Mouse (Mus musculus): ENCODE data around the gene Ywhaq. TPM values are rescaled to one million over a fixed set of nuclear protein-coding genes. Genes with fewer than 3 reads are reported as not detected.
A peak's percentile ranks its signal among the peaks of the same experiment; 100 is the strongest.
"Not testable (repeated sequence)": the region's sequence is repeated elsewhere in the genome, so short reads cannot be mapped to it uniquely, and the experiment has no call there.

Ywhaq gene
- total RNA-seq, 2 experiments from 2014 or later: 146 to 156 TPM

GRCm38 (mm10) chr12:21416506-21416905, 931 bp downstream of the Ywhaq start:
- peak in 1 of 2 experiments; percentile 18 for DNase-seq (ENCODE audit: low spot score in 2 of 2)

DNA sequence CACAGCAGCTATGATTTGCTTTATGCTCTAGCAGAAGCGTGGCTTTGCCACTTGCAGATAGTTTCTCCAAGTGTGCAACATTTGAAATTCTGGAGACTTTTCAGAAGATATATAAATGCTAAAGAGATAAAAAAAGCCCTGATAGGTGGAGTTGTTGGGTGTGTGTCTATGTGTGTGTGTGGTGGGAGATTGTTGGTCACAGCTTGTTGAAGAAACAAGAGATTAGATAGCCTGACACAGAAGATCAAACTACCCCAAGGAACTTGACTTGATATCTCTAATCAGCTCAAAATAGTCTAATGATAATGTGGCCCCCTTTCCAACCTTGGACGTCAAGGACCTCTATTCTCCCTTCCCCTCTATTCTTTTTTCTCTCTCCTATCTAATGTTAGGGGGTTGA, 6.8 kb downstream of the Ywhaq start:
- no peak for DNase-seq (ENCODE audit: low spot score in 2 of 2)

- no peak for DNase-seq (ENCODE audit: low spot score in 2 of 2)
Observed at GRCm38 (mm10) chr12:21409651-21410050, 7.8 kb downstream of the Ywhaq start.

DNA sequence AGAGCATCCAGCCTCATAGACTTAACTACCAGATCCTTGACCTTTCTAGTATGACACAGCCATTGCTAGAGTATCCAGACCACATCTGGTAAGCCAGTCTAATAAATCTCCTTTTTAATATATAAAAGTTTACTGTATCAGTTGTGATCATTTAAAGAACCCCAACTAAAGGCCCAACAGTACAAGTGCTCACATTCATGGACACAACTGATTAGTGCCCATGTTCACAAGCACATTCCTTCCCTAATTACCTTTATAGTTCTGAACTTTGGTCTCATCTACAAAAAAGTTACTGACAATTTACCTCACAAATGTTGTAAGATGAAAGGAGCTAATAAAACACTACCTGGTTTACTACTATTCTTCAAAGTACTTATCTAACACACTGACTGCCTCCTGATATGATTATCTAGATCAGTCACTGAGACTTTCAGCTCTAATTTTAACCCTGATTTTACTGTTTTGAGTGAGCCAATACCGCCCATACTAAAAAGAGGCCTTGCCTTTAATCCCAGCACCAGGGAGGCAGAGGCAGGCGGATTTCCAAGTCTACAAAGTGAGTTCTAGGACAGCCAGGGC, 8.6 kb downstream of the Ywhaq start:
- no peak for DNase-seq (ENCODE audit: low spot score in 2 of 2)

DNA sequence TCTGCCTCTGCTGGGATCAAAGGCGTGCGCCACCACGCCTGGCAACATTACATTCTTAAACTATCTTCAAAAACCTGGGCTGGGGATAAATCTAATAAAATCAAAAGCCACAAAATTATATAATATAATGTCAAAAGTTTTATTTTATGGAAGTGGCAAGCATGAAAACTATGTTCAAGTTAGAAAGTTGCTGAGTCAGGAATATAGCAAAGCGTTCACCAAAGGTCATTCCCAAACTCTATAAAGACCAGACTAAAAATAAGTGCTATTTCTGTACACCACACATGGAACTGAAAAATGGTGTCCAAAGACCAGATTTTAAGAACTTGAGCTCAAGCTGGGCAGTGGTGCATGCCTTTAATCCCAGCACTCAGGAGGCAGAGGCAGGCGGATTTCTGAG, 14.7 kb downstream of the Ywhaq start:
- no peak for DNase-seq (ENCODE audit: low spot score in 2 of 2)

GRCm38 (mm10) chr12:21386201-21386600, 31.2 kb downstream of the Ywhaq start:
- DNase-seq (ENCODE audit: low spot score in 2 of 2): no peak

- DNase-seq (ENCODE audit: low spot score in 2 of 2): not testable (repeated sequence)
Observed at GRCm38 (mm10) chr12:21378765-21379346, 38.6 kb downstream of the Ywhaq start.

DNA sequence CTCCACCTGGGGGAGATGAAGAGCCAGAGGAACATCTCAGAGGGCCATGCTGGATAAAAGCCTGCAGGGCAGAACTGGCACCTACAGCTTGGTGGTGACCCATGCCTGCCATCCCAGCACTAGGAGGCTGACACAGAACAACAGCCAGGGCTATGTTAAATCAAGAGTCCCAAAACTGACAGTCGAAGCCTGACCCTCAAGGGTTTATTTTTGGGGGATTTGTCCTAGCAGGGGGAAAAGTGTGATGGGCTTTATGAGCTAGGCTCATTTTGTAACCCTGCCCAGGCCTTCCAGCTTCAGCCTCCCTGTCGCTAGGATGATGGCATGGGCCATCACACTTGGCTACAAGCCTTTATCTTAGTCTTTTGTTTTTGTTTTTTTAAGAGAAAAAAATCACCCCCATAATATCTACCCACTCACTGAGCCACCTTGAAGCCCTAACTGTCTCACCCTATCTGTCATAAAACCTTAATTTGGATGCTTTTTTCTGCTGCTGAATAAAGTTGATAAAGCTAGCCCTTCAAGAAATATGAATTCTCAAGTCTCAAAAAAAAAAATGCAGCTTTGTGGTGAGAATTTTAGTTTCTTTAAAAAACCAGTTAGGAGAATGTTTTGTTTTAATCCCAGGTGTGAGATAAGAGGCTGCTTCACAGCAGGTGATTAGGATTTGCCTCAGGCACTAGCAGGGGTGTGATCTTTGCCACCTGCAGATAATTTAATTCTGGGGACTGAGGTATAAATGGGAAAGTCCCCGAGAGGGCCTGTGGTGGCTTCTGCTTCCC, 41.9 kb downstream of the Ywhaq start:
- DNase-seq (ENCODE audit: low spot score in 2 of 2): no peak

DNA sequence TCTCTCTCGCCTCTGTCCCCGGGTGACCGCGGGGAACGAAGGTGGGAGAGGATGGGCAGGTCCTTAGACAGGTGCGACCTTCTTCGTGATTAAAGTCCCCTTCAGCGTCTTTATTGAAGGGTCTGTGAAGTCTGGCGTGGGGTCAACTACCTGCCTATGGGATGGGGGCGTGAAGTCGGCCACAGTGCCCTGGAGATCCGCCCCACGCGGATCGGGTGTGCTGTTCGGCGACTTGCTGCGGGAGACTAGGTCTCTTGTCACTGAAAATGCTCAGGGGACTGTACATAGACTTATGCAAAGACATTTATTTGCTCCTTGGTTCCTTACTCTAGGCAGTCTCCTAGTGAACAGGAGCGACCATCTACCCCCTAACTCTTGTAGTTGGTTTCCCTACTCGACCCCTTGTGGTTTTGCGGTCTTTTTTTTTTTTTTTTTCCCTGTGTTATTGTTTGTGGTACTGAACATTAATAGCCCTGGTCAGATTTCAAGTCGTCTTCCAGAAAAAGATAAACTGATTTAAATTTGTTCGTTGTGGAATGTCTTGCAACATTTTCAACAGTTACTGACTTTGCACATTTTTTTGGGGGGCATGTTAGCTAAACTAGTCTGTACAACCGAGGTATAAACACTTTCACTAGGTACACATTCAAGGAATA, 43.5 kb downstream of the Ywhaq start:
- DNase-seq (ENCODE audit: low spot score in 2 of 2): no peak

- DNase-seq (ENCODE audit: low spot score in 2 of 2): peak; percentile 95 to 96
Observed at GRCm38 (mm10) chr12:21373100-21373819, 44.2 kb downstream of the Ywhaq start, which contains the start of gene Adam17. Adam17 (minus strand) TSS chr12:21373632.

DNA sequence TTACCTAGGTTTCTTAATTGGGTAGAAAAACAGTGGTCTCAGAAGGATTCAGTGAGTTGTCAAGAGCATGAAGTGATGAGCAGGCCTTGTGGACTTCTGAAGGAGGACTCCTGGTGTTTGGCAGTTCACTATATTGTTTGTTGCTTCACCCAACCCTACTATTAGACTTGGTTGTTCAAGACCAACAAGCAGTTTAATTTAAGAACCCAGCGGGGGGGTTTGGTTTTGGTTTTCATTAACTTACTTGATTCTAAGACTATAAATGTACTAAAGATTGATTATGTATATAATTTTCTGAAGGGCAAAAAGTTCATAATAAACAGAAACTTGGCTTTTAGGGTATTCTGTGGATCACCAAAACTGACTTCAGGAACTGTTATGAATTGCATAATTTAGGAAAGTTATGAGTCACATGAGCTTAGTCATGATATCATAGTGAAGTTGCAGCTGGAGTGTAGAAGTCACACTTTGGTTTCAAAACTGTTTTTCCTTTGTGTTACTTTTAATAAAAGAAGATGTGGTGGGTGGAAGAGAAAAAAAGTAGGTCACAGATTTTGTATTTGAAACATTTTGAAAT, 47.3 kb downstream of the Ywhaq start:
- DNase-seq (ENCODE audit: low spot score in 2 of 2): no peak

DNA sequence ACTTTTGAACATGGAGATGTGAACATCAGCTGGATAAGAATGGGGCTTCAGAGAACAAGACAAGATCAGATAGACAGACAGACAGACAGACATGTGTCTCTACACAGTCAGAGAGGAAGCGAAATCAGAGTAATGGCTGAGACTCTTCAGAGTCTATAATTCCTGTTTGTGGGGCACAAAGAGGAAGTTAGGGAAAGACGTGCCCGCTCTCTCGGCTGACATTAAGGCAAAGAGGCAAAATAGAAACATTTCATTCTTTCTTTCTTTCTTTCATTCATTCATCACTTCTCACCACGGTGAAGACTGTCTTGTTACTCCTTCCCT, 48.4 kb downstream of the Ywhaq start:
- no peak for DNase-seq (ENCODE audit: low spot score in 2 of 2)

GRCm38 (mm10) chr12:21368376-21369086, 48.9 kb downstream of the Ywhaq start:
- no peak for DNase-seq (ENCODE audit: low spot score in 2 of 2)

GRCm38 (mm10) chr12:21364624-21365435, 52.6 kb downstream of the Ywhaq start:
- DNase-seq (ENCODE audit: low spot score in 2 of 2): no peak

DNA sequence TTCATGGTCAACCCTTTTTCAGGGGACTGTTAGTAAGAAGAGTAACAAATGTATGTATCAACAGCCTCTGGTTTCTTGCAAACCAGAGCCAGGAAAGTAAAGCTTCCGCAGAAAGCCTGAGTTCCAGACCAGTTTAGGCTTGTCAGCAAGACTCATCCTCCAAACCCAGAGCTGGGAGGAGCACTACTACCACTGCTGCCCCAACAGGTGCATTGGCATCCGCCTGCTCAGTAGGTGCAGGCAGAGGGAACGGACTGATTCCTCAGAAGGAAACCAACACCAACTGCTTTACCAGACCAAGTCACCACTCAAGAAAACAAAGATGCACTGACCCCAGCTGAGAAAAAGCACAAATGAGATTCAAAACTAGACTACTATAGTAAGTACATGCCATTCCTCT, 54.2 kb downstream of the Ywhaq start:
- DNase-seq (ENCODE audit: low spot score in 2 of 2): no peak

DNA sequence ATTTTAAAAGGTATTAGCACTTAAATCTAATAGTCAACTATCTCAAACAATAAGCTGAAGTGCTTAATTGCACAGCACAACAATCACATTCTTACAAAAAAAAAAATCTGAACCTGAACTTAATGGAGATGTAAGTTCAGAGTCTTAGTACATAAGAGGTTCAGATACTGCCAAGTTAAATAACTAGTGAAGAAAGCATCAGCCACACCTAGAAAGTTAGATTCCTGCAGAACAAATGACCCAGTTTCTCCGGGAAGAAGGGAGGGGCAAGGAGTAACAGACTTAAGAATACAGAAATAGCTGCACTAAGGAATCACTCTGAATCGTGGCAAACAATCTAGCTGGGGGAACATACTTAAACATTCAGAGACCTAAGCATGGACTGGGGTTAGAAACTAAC, 54.8 kb downstream of the Ywhaq start:
- DNase-seq (ENCODE audit: low spot score in 2 of 2): no peak

DNA sequence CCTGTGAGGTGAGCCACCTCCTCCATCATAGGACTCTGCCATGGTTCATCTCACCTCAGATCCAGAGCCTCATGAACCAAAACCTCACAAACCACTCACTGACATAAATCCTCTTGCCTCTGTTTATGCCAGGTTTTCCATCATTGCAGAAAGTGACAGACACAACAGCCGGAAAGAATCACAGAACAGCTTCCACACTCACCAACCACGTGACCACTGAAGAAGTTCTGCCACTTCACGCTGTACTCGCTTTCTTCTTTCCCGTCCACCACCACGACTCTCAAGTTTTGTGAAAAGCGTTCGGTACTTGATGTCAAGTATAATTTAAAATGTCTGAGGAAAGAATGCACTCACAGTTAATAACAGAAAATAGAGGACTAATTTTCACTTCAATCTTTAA, 63.8 kb downstream of the Ywhaq start:
- DNase-seq (ENCODE audit: low spot score in 2 of 2): no peak

- DNase-seq (ENCODE audit: low spot score in 2 of 2): no peak
Observed at GRCm38 (mm10) chr12:21350113-21350876, 67.1 kb downstream of the Ywhaq start.

DNA sequence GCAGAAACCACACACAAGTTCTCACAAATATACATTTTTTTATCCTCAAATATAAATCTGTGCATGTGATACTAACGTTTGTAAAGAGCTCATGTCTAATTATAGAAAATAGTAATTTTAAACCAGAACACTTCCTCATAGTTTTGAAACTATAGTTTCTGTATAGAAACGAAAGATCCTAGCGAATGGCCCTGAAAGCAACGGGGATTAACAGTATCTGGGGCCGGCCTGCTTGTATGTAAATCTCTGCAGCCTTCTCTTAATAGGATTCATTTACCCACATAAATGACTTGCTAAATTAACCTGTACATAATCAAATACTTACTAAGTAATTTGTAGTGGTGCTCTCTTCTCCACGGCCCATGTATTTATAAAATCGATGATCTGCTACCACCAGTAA, 70.5 kb downstream of the Ywhaq start:
- no peak for DNase-seq (ENCODE audit: low spot score in 2 of 2)

Data from gastrocnemius, postnatal 4 days (tissue).